Mouse (Mus musculus) bone marrow, adult 2 months (tissue): ENCODE measurements around the gene Ica1. TPM values are rescaled to one million over a fixed set of nuclear protein-coding genes. Genes with fewer than 3 reads are reported as not detected.

Experiments
- H3K27ac ChIP-seq: fragments of 200-500 bp; 2 replicates; pipeline ENCODE4 v1.5.1; 2012; ENCODE audit warnings: low read depth, mild to moderate bottlenecking, control low read depth, inconsistent platforms, low read length; ENCODE audit not compliant: control insufficient read depth, poor library complexity, insufficient read depth
- H3K4me1 ChIP-seq: fragments of 200-500 bp; 2 replicates; pipeline ENCODE4 v1.6.1; 2011; ENCODE audit warnings: low read length; ENCODE audit not compliant: control insufficient read depth, insufficient read depth
- H3K4me3 ChIP-seq: fragments of 200-500 bp; replicated peaks from 2 replicates; pipeline ENCODE3; 2011; ENCODE audit warnings: mild to moderate bottlenecking, low read depth, low read length, control low read depth; ENCODE audit not compliant: control insufficient read depth
- CTCF ChIP-seq: fragments of 200-500 bp; IDR thresholded peaks from 2 replicates; pipeline ENCODE4 v1.5.1; 2011; ENCODE audit warnings: low read length, control low read depth; ENCODE audit not compliant: control insufficient read depth, insufficient read depth
- POLR2A ChIP-seq: fragments of 200-500 bp; IDR thresholded peaks from 2 replicates; pipeline ENCODE4 v1.6.1; 2011; ENCODE audit warnings: low read depth, mild to moderate bottlenecking, control low read depth, low read length, borderline replicate concordance; ENCODE audit not compliant: control insufficient read depth
- WGBS: fragments of 180-500 bp; shearing (Covaris S2); methylation state at CpG from one replicate; pipeline ENCODE4 v1.1.7; 2018; 5-methylcytosine and 5-hydroxymethylcytosine counted together
- polyA plus RNA-seq: library from polyadenylated mRNA; stranded (reverse); fragments of >200 nt; gene quantifications from 2 replicates; pipeline ENCODE4 v1.2.4, GENCODE M21; 2011; ENCODE audit warnings: low replicate concordance; ENCODE audit not compliant: missing spikeins, insufficient read depth, insufficient read length

Gene Ica1
- polyA plus RNA-seq, 1 experiment: 14.6 TPM

GRCm38 (mm10) chr6:8628715-8629267 is 149.5 kb downstream of the Ica1 start:
- TF ChIP-seq POLR2A (no peak), CTCF (no peak)
- no peak overlapping the region for H3K27ac ChIP-seq
- WGBS: 84% methylated on average over 7 of the region's 7 CpGs
- no peak overlapping the region for H3K4me3 ChIP-seq
- no peaks in the 10 kb centered on the region; the same call in none of the 2 replicates for H3K4me1 ChIP-seq

- no peak for TF ChIP-seq CTCF
- WGBS: 76% methylated on average over 8 of the region's 8 CpGs
- H3K4me1 ChIP-seq: no peaks in the 10 kb centered on the region; the same call in none of the 2 replicates
- no peak overlapping the region for H3K27ac ChIP-seq
- H3K4me3 ChIP-seq: no peak overlapping the region
Observed at GRCm38 (mm10) chr6:8628226-8628625, 150.1 kb downstream of the Ica1 start.

GRCm38 (mm10) chr6:8623045-8623444 is 155.2 kb downstream of the Ica1 start:
- Histone ChIP-seq H3K4me3 (no peak overlapping the region), H3K27ac (no peak overlapping the region), H3K4me1 (no peaks in the 10 kb centered on the region; the same call in 1 of the 2 replicates)
- no peak for TF ChIP-seq POLR2A
- 49% methylated on average over 3 of the region's 3 CpGs for WGBS

GRCm38 (mm10) chr6:8619582-8620350 is 158.5 kb downstream of the Ica1 start:
- no peaks in the 10 kb centered on the region; the same call in 1 of the 2 replicates for H3K4me1 ChIP-seq
- no peak overlapping the region for H3K4me3 ChIP-seq
- 73% methylated on average over 4 of the region's 4 CpGs for WGBS
- TF ChIP-seq CTCF: no peak
- TF ChIP-seq POLR2A: no peak
- no peak overlapping the region for H3K27ac ChIP-seq

GRCm38 (mm10) chr6:8617369-8617768 is 160.9 kb downstream of the Ica1 start:
- TF ChIP-seq CTCF (no peak), POLR2A (no peak)

GRCm38 (mm10) chr6:8591665-8592064 is 186.6 kb downstream of the Ica1 start:
- 91% methylated on average over 9 of the region's 9 CpGs for WGBS
- no peak for TF ChIP-seq POLR2A
- TF ChIP-seq CTCF: no peak
- H3K27ac ChIP-seq: no peak overlapping the region
- no peaks in the 10 kb centered on the region for H3K4me1 ChIP-seq
- no peak overlapping the region for H3K4me3 ChIP-seq

More at GRCm38 (mm10) chr6:8617369-8617768, 160.9 kb downstream of the Ica1 start:
- no peak overlapping the region for H3K4me3 ChIP-seq
- no peaks in the 10 kb centered on the region for H3K4me1 ChIP-seq
- H3K27ac ChIP-seq: no peak overlapping the region
- WGBS: 45% methylated on average over 2 of the region's 2 CpGs

GRCm38 (mm10) chr6:8583892-8584291 is 194.4 kb downstream of the Ica1 start:
- H3K4me1 ChIP-seq: no peaks in the 10 kb centered on the region
- TF ChIP-seq CTCF: no peak
- no peak overlapping the region for H3K4me3 ChIP-seq
- WGBS: 85% methylated on average over 3 of the region's 3 CpGs
- no peak overlapping the region for H3K27ac ChIP-seq

- 91% methylated on average over 9 of the region's 9 CpGs for WGBS
- TF ChIP-seq POLR2A (no peak), CTCF (no peak)
- H3K27ac ChIP-seq: no peak overlapping the region
- no peak overlapping the region for H3K4me3 ChIP-seq
- no peaks in the 10 kb centered on the region for H3K4me1 ChIP-seq
Observed at GRCm38 (mm10) chr6:8582377-8582776, 195.9 kb downstream of the Ica1 start.

Other genes with a start within 250 kb of the Ica1 start
- gene Nxph1, start 169.9 kb upstream of the Ica1 start, polyA plus RNA-seq: not detected in 2 replicates